Mouse (Mus musculus) layer of hippocampus, adult 2 months (tissue): Measurements from ENCODE around the gene Olfr494. TPM values are rescaled to one million over a fixed set of nuclear protein-coding genes. Genes with fewer than 3 reads are reported as not detected.

Experiments
- DNase-seq, 2 experiments: peaks; one replicate each; pipeline ENCODE4 v3.0.0; 2022; ENCODE audit warnings: low spot score in 2 of 2
- H3K27ac ChIP-seq: fragments of 200-600 bp; 2 replicates; pipeline ENCODE4 v1.8.1; 2022
- H3K4me3 ChIP-seq: fragments of 200-600 bp; 2 replicates; pipeline ENCODE4 v1.8.1; 2022; ENCODE audit warnings: mild to moderate bottlenecking
- CTCF ChIP-seq: fragments of 200-600 bp; conservative IDR thresholded peaks from 2 replicates; pipeline ENCODE4 v1.8.1; 2022; ENCODE audit warnings: antibody characterized with exemption, mild to moderate bottlenecking, moderate library complexity
- long read RNA-seq, 2 experiments: library from polyadenylated mRNA; stranded (forward); transcript quantifications; one replicate each; pipeline ENCODE4 v2.0.0; 2021; ENCODE audit warnings: borderline mapping rate in 2 of 2
- total RNA-seq, 2 experiments: library from RNA; stranded (reverse); gene quantifications; 2 replicates each; pipeline ENCODE4 v1.2.3; 2021

The Olfr494 gene
- total RNA-seq, result not detected
- long read RNA-seq, experiment 1, result 0 reads
- long read RNA-seq, experiment 2, result 0 reads

DNA sequence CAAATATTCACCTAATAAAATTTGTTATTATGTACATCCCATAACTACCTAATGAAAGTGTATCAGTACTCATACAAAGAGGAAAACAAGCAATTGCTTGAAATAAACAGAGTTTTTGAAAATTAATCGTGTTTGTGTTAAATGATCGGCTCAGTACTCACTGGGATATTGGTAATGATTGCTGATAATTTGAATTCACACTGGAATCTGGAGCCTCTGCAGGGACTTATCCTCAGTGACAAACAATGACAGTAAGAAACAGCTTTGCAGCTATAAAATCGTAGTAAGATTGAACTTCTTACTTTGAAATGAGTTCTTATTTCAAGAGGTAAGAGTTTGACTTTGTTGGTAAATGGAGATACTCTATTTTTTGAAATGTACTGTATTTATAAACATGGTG lies at the start of gene Olfr494:
Gene Olfr494 (plus strand): TSS at position 301 of the 400 bp plus-strand sequence.
- no peak within 1 kb of the TSS for H3K4me3 ChIP-seq
- TF ChIP-seq CTCF, result no peak
- H3K27ac ChIP-seq, result no peak within 1 kb of the TSS
- DNase-seq, result no peak

- Histone ChIP-seq H3K4me3 (no peak within 1 kb of the TSS), H3K27ac (no peak within 1 kb of the TSS)
- no peak for DNase-seq
- TF ChIP-seq CTCF, result no peak
Observed at GRCm38 (mm10) chr7:108323574-108323973, 41.6 kb upstream of the Olfr494 start, which contains the start of gene Olfr492. Gene Olfr492 (minus strand): TSS chr7:108323674.

GRCm38 (mm10) chr7:108346879-108347278 lies 18.3 kb upstream of the Olfr494 start, which contains the start of gene Olfr493:
Gene Olfr493 (minus strand): TSS chr7:108346979.
- TF ChIP-seq CTCF, result no peak
- no peak within 1 kb of the TSS for H3K27ac ChIP-seq

GRCm38 (mm10) chr7:108392867-108393266 lies 27.7 kb downstream of the Olfr494 start, which contains the start of gene Olfr495:
Gene Olfr495 (plus strand): TSS chr7:108393167.
- no peak within 1 kb of the TSS for H3K27ac ChIP-seq
- H3K4me3 ChIP-seq, result no peak within 1 kb of the TSS
- no peak for TF ChIP-seq CTCF
- no peak for DNase-seq

More at GRCm38 (mm10) chr7:108346879-108347278, 18.3 kb upstream of the Olfr494 start, which contains the start of gene Olfr493:
- no peak for DNase-seq
- no peak within 1 kb of the TSS for H3K4me3 ChIP-seq

Other genes starting within 250 kb of the Olfr494 start
- gene Olfr484, start 237.9 kb upstream of the Olfr494 start, total RNA-seq, result not detected
- gene Olfr485, start 205.5 kb upstream of the Olfr494 start, total RNA-seq, result not detected
- not detected for gene Olfr486, start 192.6 kb upstream of the Olfr494 start, total RNA-seq
- not detected for gene Olfr487, start 150.7 kb upstream of the Olfr494 start, total RNA-seq
- gene Olfr488, start 107.0 kb upstream of the Olfr494 start, total RNA-seq, result not detected
- not detected for gene Olfr490, start 76.4 kb upstream of the Olfr494 start, total RNA-seq
- gene Olfr491, start 51.9 kb upstream of the Olfr494 start, total RNA-seq, result not detected
- gene Olfr492, start 41.7 kb upstream of the Olfr494 start, total RNA-seq, result not detected
- not detected for gene Olfr493, start 18.4 kb upstream of the Olfr494 start, total RNA-seq
- gene Olfr495, start 27.8 kb downstream of the Olfr494 start, total RNA-seq, result not detected
- not detected for gene Olfr497, start 55.1 kb downstream of the Olfr494 start, total RNA-seq
- gene Olfr498, start 100.0 kb downstream of the Olfr494 start, total RNA-seq, result not detected
- gene Olfr502, start 159.7 kb downstream of the Olfr494 start, total RNA-seq, result not detected
- gene Olfr503, start 179.2 kb downstream of the Olfr494 start, total RNA-seq, result not detected
- not detected for gene Olfr504, start 200.5 kb downstream of the Olfr494 start, total RNA-seq
- not detected for gene Olfr506, start 245.5 kb downstream of the Olfr494 start, total RNA-seq